Mouse (Mus musculus) heart, postnatal 14 days (tissue): ENCODE measurements at regions not wholly inside any gene's neighbourhood (a gene's known extent, or its start where the extent isn't known, plus 50 kb on each side); places are given as distances from the start of the nearest gene placed in this dataset.

ENCODE experiments used
- DNase-seq, 2 experiments: peaks; one replicate each; pipeline ENCODE4 v3.0.0; 2021 to 2022
- intact Hi-C: fragments of 180-260 bp; cut with DNase I; formaldehyde crosslinking; loops from one replicate; pipeline ENCODE4 v1.15.1; 2025

- intact Hi-C loops: no loop called here
- no peak for DNase-seq
These were observed 436.0 kb downstream of the Cdk5rap2 start for GRCm38 (mm10) chr4:69974208-69974607.

- DNase-seq: no peak
- intact Hi-C loops: no loop called here
These were observed 436.7 kb downstream of the Cdk5rap2 start for GRCm38 (mm10) chr4:69973566-69973965.

DNA sequence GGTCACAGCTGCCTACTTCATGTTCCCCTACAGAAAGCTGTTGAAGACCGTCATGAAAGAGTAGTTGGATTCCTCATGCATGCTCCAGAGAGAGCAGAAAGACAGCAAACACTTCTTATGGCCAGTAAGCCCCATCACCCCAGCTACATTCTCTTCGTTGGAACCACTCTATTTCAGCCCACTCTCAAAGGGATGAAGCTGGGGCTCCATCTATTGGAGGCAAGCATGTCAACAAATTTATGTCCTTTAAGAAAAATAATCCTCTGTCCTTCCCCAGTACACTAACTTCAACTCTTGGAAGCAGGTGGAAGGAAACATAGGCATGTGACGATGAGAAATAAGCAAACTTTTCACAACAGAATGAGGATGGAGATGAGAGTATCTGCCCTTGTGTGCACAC is 438.5 kb downstream of the Cdk5rap2 start:
- intact Hi-C loops: no loop called here
- DNase-seq: no peak

- intact Hi-C loops: no loop called here
- no peak for DNase-seq
These were observed 441.8 kb downstream of the Cdk5rap2 start for GRCm38 (mm10) chr4:69968424-69968823.
